Mouse (Mus musculus) olfactory bulb, adult 2 months (tissue): Measurements from ENCODE around the gene Dvl2. TPM values are rescaled to one million over a fixed set of nuclear protein-coding genes. Genes with fewer than 3 reads are reported as not detected.

Experiments
- H3K27ac ChIP-seq: fragments of 200-500 bp; 2 replicates; pipeline ENCODE4 v1.5.1; 2012; ENCODE audit warnings: low read depth, low read length; ENCODE audit not compliant: insufficient read depth
- H3K4me1 ChIP-seq: fragments of 200-500 bp; 2 replicates; pipeline ENCODE4 v1.6.1; 2012; ENCODE audit warnings: low read length; ENCODE audit not compliant: control insufficient read depth, insufficient read depth
- H3K4me3 ChIP-seq: fragments of 200-500 bp; 2 replicates; pipeline ENCODE4 v1.5.1; 2012; ENCODE audit warnings: mild to moderate bottlenecking, low read depth, low read length, moderate library complexity; ENCODE audit not compliant: insufficient read depth
- CTCF ChIP-seq: fragments of 200-500 bp; IDR thresholded peaks from 2 replicates; pipeline ENCODE4 v1.5.1; 2012; ENCODE audit warnings: low read depth, mild to moderate bottlenecking, low read length, moderate library complexity; ENCODE audit not compliant: insufficient read depth
- POLR2A ChIP-seq: fragments of 200-500 bp; IDR thresholded peaks from 2 replicates; pipeline ENCODE4 v1.6.1; 2012; ENCODE audit warnings: mild to moderate bottlenecking, low read depth, low read length, moderate library complexity; ENCODE audit not compliant: insufficient read depth
- WGBS: fragments of 180-500 bp; shearing (Covaris S2); methylation state at CpG from one replicate; pipeline ENCODE4 v1.1.7; 2018; 5-methylcytosine and 5-hydroxymethylcytosine counted together
- polyA plus RNA-seq: library from polyadenylated mRNA; stranded (reverse); fragments of >200 nt; gene quantifications from 2 replicates; pipeline ENCODE4 v1.2.4, GENCODE M21; 2012; ENCODE audit warnings: low replicate concordance; ENCODE audit not compliant: missing spikeins, insufficient read depth, insufficient read length

Dvl2 gene
- polyA plus RNA-seq, 1 experiment: not detected

- Histone ChIP-seq H3K27ac (peak overlapping the region; percentile 60), H3K4me3 (peak overlapping the region; percentile 95), H3K4me1 (peaks cover 6% of the 10 kb centered on the region; the same call in 1 of the 2 replicates)
- no peak for TF ChIP-seq CTCF
- WGBS: 3% methylated on average over 43 of the region's 44 CpGs
Measured at GRCm38 (mm10) chr11:69997070-69997509, 3.3 kb upstream of the Dvl2 start.

GRCm38 (mm10) chr11:69998567-69999491 lies 1.6 kb upstream of the Dvl2 start:
- Histone ChIP-seq H3K4me1 (peaks cover 13% of the 10 kb centered on the region), H3K27ac (no peak overlapping the region), H3K4me3 (no peak overlapping the region)
- TF ChIP-seq CTCF (no peak), POLR2A (no peak)
- 91% methylated on average over 27 of the region's 27 CpGs for WGBS

GRCm38 (mm10) chr11:69999666-70000065 lies 729 bp upstream of the Dvl2 start:
- 0 out of 2 replicates have a peak overlapping the region, but pooled peaks have one; percentile 29 for H3K27ac ChIP-seq
- WGBS: 72% methylated on average over 8 of the region's 8 CpGs
- TF ChIP-seq CTCF (no peak), POLR2A (no peak)
- peaks cover 16% of the 10 kb centered on the region for H3K4me1 ChIP-seq
- no peak overlapping the region for H3K4me3 ChIP-seq

GRCm38 (mm10) chr11:70001159-70001558 lies 764 bp downstream of the Dvl2 start:
- peaks cover 17% of the 10 kb centered on the region for H3K4me1 ChIP-seq
- TF ChIP-seq POLR2A (no peak), CTCF (no peak)
- 4% methylated on average over 8 of the region's 8 CpGs for WGBS
- H3K27ac ChIP-seq: peak overlapping the region; percentile 81
- peak overlapping the region; percentile 85 for H3K4me3 ChIP-seq

GRCm38 (mm10) chr11:70001865-70002264 lies 1.5 kb downstream of the Dvl2 start:
- H3K27ac ChIP-seq: no peak overlapping the region
- peaks cover 17% of the 10 kb centered on the region for H3K4me1 ChIP-seq
- H3K4me3 ChIP-seq: no peak overlapping the region
- TF ChIP-seq POLR2A: no peak

GRCm38 (mm10) chr11:70002471-70002870 lies 2.1 kb downstream of the Dvl2 start:
- Histone ChIP-seq H3K27ac (no peak overlapping the region), H3K4me1 (peaks cover 17% of the 10 kb centered on the region), H3K4me3 (no peak overlapping the region; the same call in 1 of the 2 replicates)
- TF ChIP-seq CTCF (no peak), POLR2A (no peak)
- WGBS: 80% methylated on average over 2 of the region's 2 CpGs

- TF ChIP-seq CTCF: no peak
- no peak for TF ChIP-seq POLR2A
- no peak overlapping the region for H3K27ac ChIP-seq
- 45% methylated on average over 5 of the region's 5 CpGs for WGBS
- H3K4me3 ChIP-seq: no peak overlapping the region
- peaks cover 15% of the 10 kb centered on the region for H3K4me1 ChIP-seq
Measured at GRCm38 (mm10) chr11:70005521-70005920, 5.1 kb downstream of the Dvl2 start.

GRCm38 (mm10) chr11:70010033-70010432 lies 9.6 kb downstream of the Dvl2 start:
- no peak for TF ChIP-seq POLR2A
- TF ChIP-seq CTCF: no peak
- no peak overlapping the region for H3K4me3 ChIP-seq
- 77% methylated on average over 6 of the region's 6 CpGs for WGBS
- no peak overlapping the region for H3K27ac ChIP-seq
- H3K4me1 ChIP-seq: peaks cover 9% of the 10 kb centered on the region; the same call in 1 of the 2 replicates

GRCm38 (mm10) chr11:70010548-70010947 lies 10.2 kb downstream of the Dvl2 start:
- TF ChIP-seq POLR2A: no peak
- no peak for TF ChIP-seq CTCF
- Histone ChIP-seq H3K4me1 (peaks cover 9% of the 10 kb centered on the region; the same call in 1 of the 2 replicates), H3K4me3 (no peak overlapping the region), H3K27ac (no peak overlapping the region)
- WGBS: 79% methylated on average over 12 of the region's 12 CpGs

- H3K4me3 ChIP-seq: no peak overlapping the region
- H3K4me1 ChIP-seq: peaks cover 9% of the 10 kb centered on the region; the same call in 1 of the 2 replicates
- 78% methylated on average over 10 of the region's 10 CpGs for WGBS
- no peak overlapping the region for H3K27ac ChIP-seq
- no peak for TF ChIP-seq POLR2A
- TF ChIP-seq CTCF: no peak
Measured at GRCm38 (mm10) chr11:70010961-70011360, 10.6 kb downstream of the Dvl2 start.
